Mouse (Mus musculus): ENCODE data around the gene Asphd2. TPM values are rescaled to one million over a fixed set of nuclear protein-coding genes. Genes with fewer than 3 reads are reported as not detected.

The Asphd2 gene
- polyA plus RNA-seq, 1 experiment from 2014 or later: 48.3 TPM

- H3K36me3 ChIP-seq (ENCODE audit: control insufficient read depth, insufficient read depth, low read length): peaks cover 5% of the 10 kb centered on the region
- ATAC-seq (ENCODE audit: low FRiP score): no peak
- H3K4me1 ChIP-seq (ENCODE audit: control insufficient read depth, insufficient read depth, low read length): peaks cover 30% of the 10 kb centered on the region
- DNase-seq (ENCODE audit: low spot score, missing footprints): no peak
- H3K9me3 ChIP-seq (ENCODE audit: control insufficient read depth, low read length): no peaks in the 10 kb centered on the region
- no peak overlapping the region for H3K4me3 ChIP-seq (ENCODE audit: low read depth, low read length)
- 92% methylated on average over 10 of the region's 10 CpGs for WGBS
- H3K9ac ChIP-seq (ENCODE audit: low read length): no peak overlapping the region
- no peaks in the 10 kb centered on the region for H3K27me3 ChIP-seq (ENCODE audit: control insufficient read depth, insufficient read depth, low read length)
- no peak overlapping the region for H3K4me2 ChIP-seq
- H3K27ac ChIP-seq (ENCODE audit: low read depth, low read length): no peak overlapping the region
Measured at GRCm38 (mm10) chr5:112368666-112369065, 26.0 kb downstream of the Asphd2 start.

- Histone ChIP-seq H3K4me3 (ENCODE audit: low read depth, low read length) (no peak overlapping the region), H3K27ac (ENCODE audit: low read depth, low read length) (no peak overlapping the region), H3K9me3 (ENCODE audit: control insufficient read depth, low read length) (no peaks in the 10 kb centered on the region), H3K9ac (ENCODE audit: low read length) (no peak overlapping the region), H3K4me2 (no peak overlapping the region), H3K27me3 (ENCODE audit: control insufficient read depth, insufficient read depth, low read length) (no peaks in the 10 kb centered on the region), H3K4me1 (ENCODE audit: control insufficient read depth, insufficient read depth, low read length) (peaks cover 27% of the 10 kb centered on the region), H3K36me3 (ENCODE audit: control insufficient read depth, insufficient read depth, low read length) (peaks cover 5% of the 10 kb centered on the region)
- no peak for DNase-seq (ENCODE audit: low spot score, missing footprints)
- WGBS: 93% methylated on average over 12 of the region's 12 CpGs
- ATAC-seq (ENCODE audit: low FRiP score): no peak
Measured at GRCm38 (mm10) chr5:112367929-112368328, 26.7 kb downstream of the Asphd2 start.

GRCm38 (mm10) chr5:112367338-112367737, 27.3 kb downstream of the Asphd2 start:
- Histone ChIP-seq H3K9ac (ENCODE audit: low read length) (no peak overlapping the region), H3K4me1 (ENCODE audit: control insufficient read depth, insufficient read depth, low read length) (peaks cover 21% of the 10 kb centered on the region), H3K4me3 (ENCODE audit: low read depth, low read length) (no peak overlapping the region), H3K27ac (ENCODE audit: low read depth, low read length) (no peak overlapping the region), H3K9me3 (ENCODE audit: control insufficient read depth, low read length) (no peaks in the 10 kb centered on the region), H3K27me3 (ENCODE audit: control insufficient read depth, insufficient read depth, low read length) (no peaks in the 10 kb centered on the region), H3K4me2 (no peak overlapping the region), H3K36me3 (ENCODE audit: control insufficient read depth, insufficient read depth, low read length) (peaks cover 5% of the 10 kb centered on the region)
- 95% methylated on average over 4 of the region's 4 CpGs for WGBS
- no peak for ATAC-seq (ENCODE audit: low FRiP score)
- DNase-seq (ENCODE audit: low spot score, missing footprints): no peak

- H3K9ac ChIP-seq (ENCODE audit: low read length): no peak overlapping the region
- ATAC-seq (ENCODE audit: low FRiP score) (no peak), DNase-seq (ENCODE audit: low spot score, missing footprints) (no peak)
- H3K27ac ChIP-seq (ENCODE audit: low read depth, low read length): no peak overlapping the region
- peaks cover 5% of the 10 kb centered on the region for H3K36me3 ChIP-seq (ENCODE audit: control insufficient read depth, insufficient read depth, low read length)
- peaks cover 16% of the 10 kb centered on the region for H3K4me1 ChIP-seq (ENCODE audit: control insufficient read depth, insufficient read depth, low read length)
- H3K27me3 ChIP-seq (ENCODE audit: control insufficient read depth, insufficient read depth, low read length): no peaks in the 10 kb centered on the region
- no peaks in the 10 kb centered on the region for H3K9me3 ChIP-seq (ENCODE audit: control insufficient read depth, low read length)
- 97% methylated on average over 6 of the region's 6 CpGs for WGBS
- no peak overlapping the region for H3K4me3 ChIP-seq (ENCODE audit: low read depth, low read length)
- no peak overlapping the region for H3K4me2 ChIP-seq
Measured at GRCm38 (mm10) chr5:112366879-112367278, 27.8 kb downstream of the Asphd2 start.

- H3K27ac ChIP-seq (ENCODE audit: low read depth, low read length): no peak overlapping the region
- peaks cover 2% of the 10 kb centered on the region; the same call in 1 of the 2 replicates for H3K36me3 ChIP-seq (ENCODE audit: control insufficient read depth, insufficient read depth, low read length)
- H3K9me3 ChIP-seq (ENCODE audit: control insufficient read depth, low read length): no peaks in the 10 kb centered on the region
- no peaks in the 10 kb centered on the region for H3K27me3 ChIP-seq (ENCODE audit: control insufficient read depth, insufficient read depth, low read length)
- 72% methylated on average over 10 of the region's 10 CpGs for WGBS
- DNase-seq (ENCODE audit: low spot score, missing footprints) (no peak), ATAC-seq (ENCODE audit: low FRiP score) (no peak)
- H3K4me2 ChIP-seq: no peak overlapping the region
- no peak overlapping the region for H3K4me3 ChIP-seq (ENCODE audit: low read depth, low read length)
- H3K4me1 ChIP-seq (ENCODE audit: control insufficient read depth, insufficient read depth, low read length): peaks cover under 1% of the 10 kb centered on the region
- no peak overlapping the region for H3K9ac ChIP-seq (ENCODE audit: low read length)
Measured at GRCm38 (mm10) chr5:112364184-112364797, 30.4 kb downstream of the Asphd2 start.

- no peak overlapping the region for H3K4me2 ChIP-seq
- peaks cover 2% of the 10 kb centered on the region; the same call in 1 of the 2 replicates for H3K36me3 ChIP-seq (ENCODE audit: control insufficient read depth, insufficient read depth, low read length)
- H3K27ac ChIP-seq (ENCODE audit: low read depth, low read length): no peak overlapping the region
- no peaks in the 10 kb centered on the region for H3K27me3 ChIP-seq (ENCODE audit: control insufficient read depth, insufficient read depth, low read length)
- H3K9ac ChIP-seq (ENCODE audit: low read length): no peak overlapping the region
- no peaks in the 10 kb centered on the region for H3K9me3 ChIP-seq (ENCODE audit: control insufficient read depth, low read length)
- DNase-seq (ENCODE audit: low spot score, missing footprints): no peak
- 93% methylated on average over 3 of the region's 3 CpGs for WGBS
- ATAC-seq (ENCODE audit: low FRiP score): no peak
- H3K4me3 ChIP-seq (ENCODE audit: low read depth, low read length): no peak overlapping the region
- no peaks in the 10 kb centered on the region for H3K4me1 ChIP-seq (ENCODE audit: control insufficient read depth, insufficient read depth, low read length)
Measured at GRCm38 (mm10) chr5:112360077-112360476, 34.6 kb downstream of the Asphd2 start.

GRCm38 (mm10) chr5:112359520-112359919, 35.1 kb downstream of the Asphd2 start:
- H3K36me3 ChIP-seq (ENCODE audit: control insufficient read depth, insufficient read depth, low read length): no peaks in the 10 kb centered on the region; the same call in 1 of the 2 replicates
- H3K9ac ChIP-seq (ENCODE audit: low read length): no peak overlapping the region
- 90% methylated on average over 4 of the region's 4 CpGs for WGBS
- DNase-seq (ENCODE audit: low spot score, missing footprints): no peak
- no peaks in the 10 kb centered on the region for H3K9me3 ChIP-seq (ENCODE audit: control insufficient read depth, low read length)
- H3K27ac ChIP-seq (ENCODE audit: low read depth, low read length): no peak overlapping the region
- H3K4me3 ChIP-seq (ENCODE audit: low read depth, low read length): no peak overlapping the region
- H3K4me2 ChIP-seq: no peak overlapping the region
- no peak for ATAC-seq (ENCODE audit: low FRiP score)
- no peaks in the 10 kb centered on the region for H3K27me3 ChIP-seq (ENCODE audit: control insufficient read depth, insufficient read depth, low read length)
- no peaks in the 10 kb centered on the region for H3K4me1 ChIP-seq (ENCODE audit: control insufficient read depth, insufficient read depth, low read length)

- no peak overlapping the region for H3K4me2 ChIP-seq
- no peaks in the 10 kb centered on the region; the same call in 1 of the 2 replicates for H3K36me3 ChIP-seq (ENCODE audit: control insufficient read depth, insufficient read depth, low read length)
- no peaks in the 10 kb centered on the region for H3K4me1 ChIP-seq (ENCODE audit: control insufficient read depth, insufficient read depth, low read length)
- no peak overlapping the region for H3K9ac ChIP-seq (ENCODE audit: low read length)
- H3K4me3 ChIP-seq (ENCODE audit: low read depth, low read length): no peak overlapping the region
- WGBS: 93% methylated on average over 9 of the region's 9 CpGs
- no peaks in the 10 kb centered on the region for H3K9me3 ChIP-seq (ENCODE audit: control insufficient read depth, low read length)
- no peaks in the 10 kb centered on the region for H3K27me3 ChIP-seq (ENCODE audit: control insufficient read depth, insufficient read depth, low read length)
- DNase-seq (ENCODE audit: low spot score, missing footprints): no peak
- no peak for ATAC-seq (ENCODE audit: low FRiP score)
- H3K27ac ChIP-seq (ENCODE audit: low read depth, low read length): no peak overlapping the region
Measured at GRCm38 (mm10) chr5:112356322-112356721, 38.3 kb downstream of the Asphd2 start.

GRCm38 (mm10) chr5:112355910-112356309, 38.8 kb downstream of the Asphd2 start, which contains the start of gene Gm6583:
Gm6583 (minus strand) TSS chr5:112356033.
- no peak within 1 kb of the TSS for H3K4me3 ChIP-seq (ENCODE audit: low read depth, low read length)
- ATAC-seq (ENCODE audit: low FRiP score) (no peak), DNase-seq (ENCODE audit: low spot score, missing footprints) (no peak)
- H3K9me3 ChIP-seq (ENCODE audit: control insufficient read depth, low read length): no peaks in the 10 kb centered on the region
- H3K9ac ChIP-seq (ENCODE audit: low read length): no peak within 1 kb of the TSS
- H3K36me3 ChIP-seq (ENCODE audit: control insufficient read depth, insufficient read depth, low read length): no peaks in the 10 kb centered on the region; the same call in 1 of the 2 replicates
- 71% methylated on average over 12 of the region's 13 CpGs for WGBS
- no peaks in the 10 kb centered on the region for H3K4me1 ChIP-seq (ENCODE audit: control insufficient read depth, insufficient read depth, low read length)
- H3K27me3 ChIP-seq (ENCODE audit: control insufficient read depth, insufficient read depth, low read length): no peaks in the 10 kb centered on the region
- H3K4me2 ChIP-seq: no peak within 1 kb of the TSS
- H3K27ac ChIP-seq (ENCODE audit: low read depth, low read length): no peak within 1 kb of the TSS
